Mouse (Mus musculus): ENCODE data around the gene Bicdl1. TPM values are rescaled to one million over a fixed set of nuclear protein-coding genes. Genes with fewer than 3 reads are reported as not detected.
A peak's percentile ranks its signal among the peaks of the same experiment; 100 is the strongest.

Bicdl1 gene
- polyA plus RNA-seq, 1 experiment from 2014 or later, result 16.7 TPM

GRCm38 (mm10) chr5:115634046-115634445 is 97.4 kb downstream of the Bicdl1 start:
- H3K9ac ChIP-seq, result no peak overlapping the region
- no peak overlapping the region for H3K27ac ChIP-seq
- 91% methylated on average over 8 of the region's 8 CpGs for WGBS
- H3K4me2 ChIP-seq, result no peak overlapping the region
- H3K27me3 ChIP-seq, result no peaks in the 10 kb centered on the region
- no peak overlapping the region for H3K4me3 ChIP-seq (replicated peaks)
- ATAC-seq (ENCODE audit: low FRiP score), result no peak
- peaks cover 13% of the 10 kb centered on the region for H3K36me3 ChIP-seq (replicated peaks)
- no peaks in the 10 kb centered on the region for H3K9me3 ChIP-seq
- H3K4me1 ChIP-seq, result peaks cover 51% of the 10 kb centered on the region

GRCm38 (mm10) chr5:115633060-115633459 is 98.4 kb downstream of the Bicdl1 start:
- H3K9ac ChIP-seq, result peak overlapping the region; percentile 93; the same call in 1 of the 2 replicates
- H3K9me3 ChIP-seq, result no peaks in the 10 kb centered on the region
- H3K4me1 ChIP-seq, result peaks cover 51% of the 10 kb centered on the region
- peak overlapping the region; percentile 83 for H3K4me3 ChIP-seq (replicated peaks)
- H3K27me3 ChIP-seq, result no peaks in the 10 kb centered on the region
- peak overlapping the region; percentile 75 for H3K4me2 ChIP-seq
- WGBS, result 69% methylated on average over 4 of the region's 4 CpGs
- peaks cover 5% of the 10 kb centered on the region; the same call in 1 of the 2 replicates for H3K36me3 ChIP-seq (replicated peaks)
- no peak for ATAC-seq (ENCODE audit: low FRiP score)
- no peak overlapping the region for H3K27ac ChIP-seq

- no peaks in the 10 kb centered on the region for H3K27me3 ChIP-seq
- peak overlapping the region; percentile 83 for H3K4me3 ChIP-seq (replicated peaks)
- peaks cover 51% of the 10 kb centered on the region for H3K4me1 ChIP-seq
- 2% methylated on average over 21 of the region's 30 CpGs for WGBS
- peak overlapping the region; percentile 93 for H3K9ac ChIP-seq
- ATAC-seq (ENCODE audit: low FRiP score), result peak; percentile 13
- H3K9me3 ChIP-seq, result no peaks in the 10 kb centered on the region
- H3K36me3 ChIP-seq (replicated peaks), result no peaks in the 10 kb centered on the region; the same call in 1 of the 2 replicates
- H3K27ac ChIP-seq, result peak overlapping the region; percentile 95
- H3K4me2 ChIP-seq, result peak overlapping the region; percentile 75
These were observed 99.1 kb downstream of the Bicdl1 start for GRCm38 (mm10) chr5:115632358-115632714.

- Histone ChIP-seq H3K4me1 (peaks cover 51% of the 10 kb centered on the region), H3K36me3 (replicated peaks) (no peaks in the 10 kb centered on the region), H3K9ac (peak within 1 kb of the TSS; percentile 93), H3K4me2 (peak within 1 kb of the TSS; percentile 75), H3K9me3 (no peaks in the 10 kb centered on the region), H3K27me3 (no peaks in the 10 kb centered on the region), H3K4me3 (replicated peaks) (peak within 1 kb of the TSS; percentile 83), H3K27ac (peak within 1 kb of the TSS; percentile 95)
- peak; percentile 89 for ATAC-seq (ENCODE audit: low FRiP score)
- WGBS, result under 1% methylated on average over 52 of the region's 125 CpGs
These were observed 99.7 kb downstream of the Bicdl1 start, which contains the start of gene Rab35 for GRCm38 (mm10) chr5:115631505-115632357. Gene Rab35, plus strand, starts transcription at chr5:115631908.

- Histone ChIP-seq H3K27me3 (no peaks in the 10 kb centered on the region), H3K27ac (no peak overlapping the region), H3K9me3 (no peaks in the 10 kb centered on the region), H3K4me3 (replicated peaks) (no peak overlapping the region; the same call in 1 of the 2 replicates), H3K4me2 (no peak overlapping the region), H3K9ac (no peak overlapping the region), H3K36me3 (replicated peaks) (no peaks in the 10 kb centered on the region), H3K4me1 (peaks cover 41% of the 10 kb centered on the region)
- ATAC-seq (ENCODE audit: low FRiP score), result no peak
- WGBS, result 48% methylated on average over 5 of the region's 5 CpGs
These were observed 101.1 kb downstream of the Bicdl1 start for GRCm38 (mm10) chr5:115630291-115630690.

GRCm38 (mm10) chr5:115629672-115630071 is 101.7 kb downstream of the Bicdl1 start:
- no peak for ATAC-seq (ENCODE audit: low FRiP score)
- Histone ChIP-seq H3K27ac (no peak overlapping the region), H3K4me3 (replicated peaks) (no peak overlapping the region), H3K36me3 (replicated peaks) (no peaks in the 10 kb centered on the region), H3K27me3 (no peaks in the 10 kb centered on the region), H3K4me1 (peaks cover 34% of the 10 kb centered on the region), H3K9ac (no peak overlapping the region), H3K4me2 (no peak overlapping the region), H3K9me3 (no peaks in the 10 kb centered on the region)
- WGBS, result 92% methylated on average over 4 of the region's 4 CpGs

- WGBS, result 85% methylated on average over 8 of the region's 8 CpGs
- 0 out of 2 replicates have a peak, but pooled peaks cover 4% of the 10 kb centered on the region for H3K36me3 ChIP-seq (replicated peaks)
- no peak overlapping the region for H3K4me2 ChIP-seq
- H3K9me3 ChIP-seq, result no peaks in the 10 kb centered on the region
- peaks cover 18% of the 10 kb centered on the region for H3K4me1 ChIP-seq
- no peak overlapping the region for H3K27ac ChIP-seq
- ATAC-seq (ENCODE audit: low FRiP score), result no peak
- H3K4me3 ChIP-seq (replicated peaks), result no peak overlapping the region
- no peak overlapping the region for H3K9ac ChIP-seq
- no peaks in the 10 kb centered on the region for H3K27me3 ChIP-seq
These were observed 103.3 kb downstream of the Bicdl1 start for GRCm38 (mm10) chr5:115628083-115628482.

- Histone ChIP-seq H3K4me2 (no peak overlapping the region), H3K9me3 (no peaks in the 10 kb centered on the region), H3K4me1 (peaks cover 10% of the 10 kb centered on the region), H3K9ac (no peak overlapping the region), H3K36me3 (replicated peaks) (peaks cover 14% of the 10 kb centered on the region), H3K27ac (no peak overlapping the region), H3K4me3 (replicated peaks) (no peak overlapping the region), H3K27me3 (no peaks in the 10 kb centered on the region)
- WGBS, result 85% methylated on average over 10 of the region's 10 CpGs
- ATAC-seq (ENCODE audit: low FRiP score), result no peak
These were observed 105.1 kb downstream of the Bicdl1 start for GRCm38 (mm10) chr5:115626237-115626886.

- Histone ChIP-seq H3K9ac (no peak overlapping the region), H3K27ac (no peak overlapping the region), H3K4me2 (no peak overlapping the region), H3K4me3 (replicated peaks) (no peak overlapping the region), H3K36me3 (replicated peaks) (peaks cover 38% of the 10 kb centered on the region), H3K27me3 (no peaks in the 10 kb centered on the region), H3K9me3 (no peaks in the 10 kb centered on the region), H3K4me1 (no peaks in the 10 kb centered on the region)
- ATAC-seq (ENCODE audit: low FRiP score), result no peak
- WGBS, result 80% methylated on average over 9 of the region's 9 CpGs
These were observed 107.6 kb downstream of the Bicdl1 start for GRCm38 (mm10) chr5:115623694-115624440.

GRCm38 (mm10) chr5:115622686-115623085 is 108.7 kb downstream of the Bicdl1 start:
- H3K27me3 ChIP-seq, result no peaks in the 10 kb centered on the region
- no peak overlapping the region for H3K27ac ChIP-seq
- H3K36me3 ChIP-seq (replicated peaks), result peaks cover 49% of the 10 kb centered on the region
- no peaks in the 10 kb centered on the region for H3K9me3 ChIP-seq
- H3K4me1 ChIP-seq, result no peaks in the 10 kb centered on the region
- 91% methylated on average over 7 of the region's 7 CpGs for WGBS
- H3K9ac ChIP-seq, result no peak overlapping the region
- no peak overlapping the region for H3K4me2 ChIP-seq
- no peak for ATAC-seq (ENCODE audit: low FRiP score)
- no peak overlapping the region for H3K4me3 ChIP-seq (replicated peaks)

- Histone ChIP-seq H3K27me3 (no peaks in the 10 kb centered on the region), H3K27ac (no peak overlapping the region), H3K9me3 (no peaks in the 10 kb centered on the region), H3K36me3 (replicated peaks) (peaks cover 79% of the 10 kb centered on the region), H3K4me3 (replicated peaks) (no peak overlapping the region), H3K9ac (no peak overlapping the region), H3K4me1 (no peaks in the 10 kb centered on the region), H3K4me2 (no peak overlapping the region)
- no peak for ATAC-seq (ENCODE audit: low FRiP score)
- 95% methylated on average over 15 of the region's 15 CpGs for WGBS
These were observed 111.7 kb downstream of the Bicdl1 start for GRCm38 (mm10) chr5:115619690-115620089.

- Histone ChIP-seq H3K27ac (no peak overlapping the region), H3K36me3 (replicated peaks) (peaks cover 100% of the 10 kb centered on the region), H3K4me3 (replicated peaks) (no peak overlapping the region), H3K4me2 (no peak overlapping the region), H3K9me3 (no peaks in the 10 kb centered on the region), H3K9ac (no peak overlapping the region), H3K4me1 (no peaks in the 10 kb centered on the region), H3K27me3 (no peaks in the 10 kb centered on the region)
- WGBS, result 84% methylated on average over 7 of the region's 7 CpGs
- no peak for ATAC-seq (ENCODE audit: low FRiP score)
These were observed 116.5 kb downstream of the Bicdl1 start for GRCm38 (mm10) chr5:115614948-115615347.

Measured in forebrain, embryonic 12.5 days (tissue).